Mouse (Mus musculus) brain, embryonic 14.5 days (tissue): ENCODE data around the gene Abcc10. TPM values are rescaled to one million over a fixed set of nuclear protein-coding genes. Genes with fewer than 3 reads are reported as not detected.

Experiments used
- DNase-seq: peaks from one replicate; pipeline ENCODE4 v3.0.0-alpha.2; 2011; ENCODE audit warnings: low read depth
- CTCF ChIP-seq: fragments of 200-500 bp; IDR thresholded peaks from 2 replicates; pipeline ENCODE4 v1.5.1; 2012; ENCODE audit warnings: inconsistent platforms, mild to moderate bottlenecking, moderate library complexity, borderline replicate concordance; ENCODE audit not compliant: insufficient read depth, insufficient read length; ENCODE audit errors: extremely low read depth
- POLR2A ChIP-seq: fragments of 200-500 bp; IDR thresholded peaks from 2 replicates; pipeline ENCODE4 v1.6.1; 2012; ENCODE audit warnings: mild to moderate bottlenecking, inconsistent platforms, borderline replicate concordance; ENCODE audit not compliant: poor library complexity, insufficient read depth, insufficient read length, severe bottlenecking; ENCODE audit errors: extremely low read depth
- polyA plus RNA-seq: library from polyadenylated mRNA; depleted of rRNA; stranded (reverse); fragments of >200 nt; gene quantifications from 2 replicates; pipeline ENCODE4 v1.2.3, GENCODE M21; 2012; rRNA removed

The Abcc10 gene
- polyA plus RNA-seq, 1 experiment, result 17.5 TPM

GRCm38 (mm10) chr17:46266986-46267385, 61.2 kb downstream of the Abcc10 start:
- no peak for TF ChIP-seq POLR2A
- TF ChIP-seq CTCF, result no peak

DNA sequence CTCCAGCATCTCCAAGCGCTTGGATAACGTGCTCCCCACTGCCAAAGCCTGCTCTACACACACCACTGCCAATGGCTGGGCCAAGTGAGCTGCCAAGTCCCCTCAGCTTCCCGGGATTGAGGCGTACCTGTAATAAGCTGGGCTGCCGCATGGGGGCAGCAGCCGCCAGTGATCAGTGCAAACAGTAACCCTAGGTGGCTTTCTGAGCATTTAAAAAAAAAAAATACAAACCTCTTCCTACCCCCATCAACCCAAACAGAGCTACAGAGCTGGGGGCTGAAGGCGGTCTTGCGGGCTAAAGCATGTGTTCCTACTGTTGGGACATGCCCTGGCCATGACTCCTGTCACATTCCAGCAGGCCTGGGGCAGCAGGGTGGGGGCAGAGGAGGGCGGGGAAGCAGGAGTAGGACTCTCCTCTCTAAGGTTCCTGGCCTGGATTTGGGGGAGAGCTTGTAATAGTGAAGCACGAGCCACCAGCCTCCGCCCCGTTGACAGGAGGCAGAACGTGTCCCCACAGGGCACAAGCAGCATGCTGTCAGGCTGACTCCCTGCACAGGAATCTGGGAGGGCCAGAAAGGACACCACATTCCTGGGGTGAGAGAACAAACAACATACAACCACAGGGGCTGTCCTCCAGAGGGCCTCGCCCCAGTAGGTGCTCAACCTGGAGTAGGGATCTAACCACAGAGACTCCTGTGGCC, 62.1 kb downstream of the Abcc10 start:
- peak; percentile 94 for TF ChIP-seq CTCF
- no peak for TF ChIP-seq POLR2A
- peak; percentile 90 for DNase-seq

More at GRCm38 (mm10) chr17:46266986-46267385, 61.2 kb downstream of the Abcc10 start:
- DNase-seq, result no peak

DNA sequence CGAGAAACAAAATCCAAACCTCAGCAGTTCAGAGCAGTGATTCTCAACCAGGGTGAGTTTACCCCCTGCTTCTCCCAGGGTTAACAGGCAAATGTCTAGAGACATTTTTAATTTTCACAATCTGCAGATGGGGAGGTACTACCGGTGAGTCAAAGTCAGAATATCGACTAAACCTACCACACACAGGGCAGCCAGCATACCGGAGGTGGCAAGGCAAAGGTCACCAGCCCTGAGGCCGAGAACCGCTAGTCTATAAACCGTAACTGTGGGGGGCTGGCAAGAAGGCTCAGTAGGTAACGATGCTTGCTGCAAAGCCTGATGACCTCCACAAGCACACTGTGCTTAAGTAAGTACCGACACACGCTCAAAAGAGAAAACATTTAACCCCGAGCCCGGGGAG, 62.6 kb downstream of the Abcc10 start:
- TF ChIP-seq CTCF (no peak), POLR2A (no peak)
- no peak for DNase-seq

GRCm38 (mm10) chr17:46262201-46262694, 65.9 kb downstream of the Abcc10 start:
- DNase-seq, result no peak
- TF ChIP-seq POLR2A (no peak), CTCF (no peak)

GRCm38 (mm10) chr17:46259675-46260074, 68.5 kb downstream of the Abcc10 start:
- no peak for TF ChIP-seq CTCF
- TF ChIP-seq POLR2A, result no peak
- DNase-seq, result no peak

DNA sequence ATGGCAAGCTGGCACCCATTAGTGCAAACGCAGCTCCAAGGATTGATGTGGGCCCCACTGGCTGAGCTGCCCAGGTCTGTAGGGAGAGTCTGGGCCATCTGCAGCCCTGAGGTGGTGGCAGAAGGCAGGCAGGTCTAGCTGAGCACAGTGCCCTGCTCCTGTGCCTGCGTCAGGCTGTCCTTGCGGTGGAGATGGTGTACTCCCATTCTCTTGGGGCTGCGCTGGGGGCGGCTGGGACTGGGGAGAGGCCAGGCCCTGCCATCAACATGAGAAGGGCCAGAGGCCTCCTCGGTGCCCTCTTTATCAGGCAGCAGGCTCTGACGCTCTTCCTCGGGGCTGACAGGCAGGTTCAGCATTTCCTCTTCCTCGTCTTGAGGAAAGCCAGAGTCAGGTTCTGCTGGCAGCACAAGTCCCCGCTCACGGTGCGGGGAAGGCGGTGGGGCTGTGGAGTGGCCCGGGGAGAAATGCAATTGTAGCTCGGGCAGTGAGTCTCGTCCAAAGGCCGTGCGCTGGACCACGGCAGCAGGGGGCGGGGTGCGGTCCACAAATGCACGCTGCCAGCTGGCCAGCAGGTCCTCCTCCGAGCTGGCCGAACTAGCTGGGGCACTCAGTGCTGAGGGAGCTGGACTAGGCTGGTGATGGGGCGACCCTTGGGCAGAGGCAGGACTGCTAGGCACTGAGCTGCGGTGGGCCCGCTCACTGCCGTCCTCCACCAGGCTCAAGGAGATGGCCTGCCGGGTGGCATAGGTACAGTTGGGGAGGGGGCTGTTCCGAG, 69.7 kb downstream of the Abcc10 start:
- no peak for TF ChIP-seq POLR2A
- no peak for TF ChIP-seq CTCF
- no peak for DNase-seq

GRCm38 (mm10) chr17:46255147-46255546, 73.0 kb downstream of the Abcc10 start:
- no peak for TF ChIP-seq CTCF
- TF ChIP-seq POLR2A, result no peak
- DNase-seq, result no peak

DNA sequence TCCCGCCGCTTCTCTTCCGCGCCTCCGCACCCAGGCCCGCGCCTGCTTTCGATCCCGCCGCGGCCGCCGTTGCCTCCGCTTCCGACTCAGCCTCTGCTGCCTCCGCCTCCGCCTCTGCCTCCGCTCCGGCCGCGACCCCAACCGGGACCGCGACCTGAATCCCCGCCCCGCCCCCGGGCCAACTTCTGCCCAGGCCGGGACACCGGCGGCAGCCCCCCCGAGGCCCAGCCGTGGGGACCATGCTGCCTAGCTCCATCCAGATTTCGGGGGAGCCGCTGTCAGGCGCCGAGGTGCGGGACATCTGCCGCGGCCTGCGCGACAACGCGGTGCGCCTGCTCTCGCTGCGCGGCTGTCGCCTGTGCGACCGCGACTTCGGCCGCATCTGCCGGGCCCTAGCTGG, 74.0 kb downstream of the Abcc10 start:
- no peak for TF ChIP-seq POLR2A
- TF ChIP-seq CTCF, result no peak
- peak; percentile 44 for DNase-seq

GRCm38 (mm10) chr17:46253452-46254084, 74.6 kb downstream of the Abcc10 start, which contains the start of gene Lrrc73:
TSS of gene Lrrc73 (plus strand) at chr17:46253531.
- peak; percentile 96 for DNase-seq
- TF ChIP-seq CTCF (no peak), POLR2A (peak; percentile 62)

Other genes starting within 250 kb of the Abcc10 start
- gene Mrps18a, start 217.4 kb downstream of the Abcc10 start, polyA plus RNA-seq, result 73.0 and 82.8 TPM in 2 replicates
- 32.5 and 35.7 TPM in 2 replicates for gene Rsph9, start 184.1 kb downstream of the Abcc10 start, polyA plus RNA-seq
- 20.4 and 28.4 TPM in 2 replicates for gene Mad2l1bp, start 174.8 kb downstream of the Abcc10 start, polyA plus RNA-seq
- gene Gtpbp2, start 167.3 kb downstream of the Abcc10 start, polyA plus RNA-seq, result 169 and 209 TPM in 2 replicates
- gene Polh, start 125.7 kb downstream of the Abcc10 start, polyA plus RNA-seq, result 10.8 and 11.0 TPM in 2 replicates
- gene Xpo5, start 125.6 kb downstream of the Abcc10 start, polyA plus RNA-seq, result 57.0 and 58.5 TPM in 2 replicates
- 98.2 and 137 TPM in 2 replicates for gene Polr1c, start 80.3 kb downstream of the Abcc10 start, polyA plus RNA-seq
- gene Yipf3, start 80.3 kb downstream of the Abcc10 start, polyA plus RNA-seq, result 84.0 and 96.8 TPM in 2 replicates
- gene Lrrc73, start 74.8 kb downstream of the Abcc10 start, polyA plus RNA-seq, result 31.1 and 31.9 TPM in 2 replicates
- 58.8 and 77.3 TPM in 2 replicates for gene Tjap1, start 45.3 kb downstream of the Abcc10 start, polyA plus RNA-seq
- 93.3 and 114 TPM in 2 replicates for gene Dlk2, start 30.9 kb downstream of the Abcc10 start, polyA plus RNA-seq
- gene Zfp318, start 55.4 kb upstream of the Abcc10 start, polyA plus RNA-seq, result 28.3 and 39.7 TPM in 2 replicates
- gene Crip3, start 100.6 kb upstream of the Abcc10 start, polyA plus RNA-seq, result 8.2 and 11.3 TPM in 2 replicates
- 0.07 and 0.09 TPM in 2 replicates for gene Slc22a7, start 110.1 kb upstream of the Abcc10 start, polyA plus RNA-seq
- 22.1 and 35.4 TPM in 2 replicates for gene Ttbk1, start 159.3 kb upstream of the Abcc10 start, polyA plus RNA-seq
- gene Dnph1, start 168.4 kb upstream of the Abcc10 start, polyA plus RNA-seq, result 17.6 and 25.7 TPM in 2 replicates
- 37.5 and 50.4 TPM in 2 replicates for gene Cul9, start 218.0 kb upstream of the Abcc10 start, polyA plus RNA-seq
- gene Srf, start 227.8 kb upstream of the Abcc10 start, polyA plus RNA-seq, result 83.2 and 87.6 TPM in 2 replicates